Mouse (Mus musculus) duodenum, adult 2 months (tissue): ENCODE data around the gene Apoo. TPM values are rescaled to one million over a fixed set of nuclear protein-coding genes. Genes with fewer than 3 reads are reported as not detected.

Source experiments
- polyA plus RNA-seq: library from polyadenylated mRNA; depleted of rRNA; stranded (reverse); fragments of >200 nt; gene quantifications from 2 replicates; pipeline ENCODE4 v1.2.3, GENCODE M21; 2012; ENCODE audit warnings: low replicate concordance; rRNA removed

The Apoo gene
- 2.5 and 4.8 TPM in 2 replicates for polyA plus RNA-seq

DNA sequence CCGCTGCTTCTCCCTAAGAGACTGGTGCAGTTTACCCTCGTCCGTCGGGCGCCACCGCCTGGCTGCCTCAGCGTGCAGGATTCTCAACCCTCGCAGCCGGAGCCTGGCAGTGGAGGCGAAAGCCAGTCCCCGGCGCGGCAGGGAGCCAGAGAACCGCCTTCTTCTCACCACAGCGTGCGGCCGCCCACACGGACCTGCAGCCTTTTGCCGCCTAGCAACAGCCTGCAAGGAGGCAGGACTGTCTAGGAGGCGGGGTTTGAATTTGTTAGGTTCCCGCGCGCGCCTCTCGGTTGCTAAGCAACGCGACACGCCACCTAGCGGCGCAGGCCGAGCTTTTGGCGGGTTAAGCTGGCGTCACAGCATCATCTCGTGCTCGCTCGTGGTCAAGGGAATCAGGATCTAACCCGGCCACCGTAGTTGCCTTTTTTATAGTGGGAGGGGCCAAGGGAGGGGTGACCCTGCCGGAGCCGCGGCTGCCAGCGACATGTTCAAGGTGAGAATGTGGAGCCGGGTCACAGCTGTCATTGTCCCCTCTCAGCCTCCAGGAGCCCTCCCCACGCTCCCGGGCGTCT is at the start of gene Apoo, which contains the start of gene Fam90a1b:
Apoo (plus strand) TSS at position 448 of the 572 bp plus-strand sequence.
Fam90a1b (minus strand) TSS at position 108 of the 572 bp plus-strand sequence.

Other genes with a start within 250 kb of the Apoo start
- gene Zfx, start 243.4 kb upstream of the Apoo start, polyA plus RNA-seq, result 0.47 and 0.92 TPM in 2 replicates
- 10.1 and 12.0 TPM in 2 replicates for gene Eif2s3x, start 154.3 kb upstream of the Apoo start, polyA plus RNA-seq
- gene Klhl15, start 132.5 kb upstream of the Apoo start, polyA plus RNA-seq, result 10.2 and 19.2 TPM in 2 replicates
- not detected in 2 replicates for gene Fam90a1b, start 340 bp upstream of the Apoo start, polyA plus RNA-seq
- 25.2 and 73.2 TPM in 2 replicates for gene Maged1, start 175.0 kb downstream of the Apoo start, polyA plus RNA-seq